Mouse (Mus musculus): ENCODE data around the gene Zfp706.

GRCm38 (mm10) chr15:37020581-37021245, 13.1 kb upstream of the Zfp706 start:
- TF ChIP-seq MAX (IDR thresholded peaks at IDR 0.05): no peak
- TF ChIP-seq CTCF (IDR thresholded peaks at IDR 0.05; ENCODE audit: control insufficient read depth, insufficient read depth, insufficient read length): no peak
- TF ChIP-seq MYOD1 (IDR thresholded peaks at IDR 0.05; ENCODE audit: control insufficient read depth, insufficient read length, low read depth): no peak
- TF ChIP-seq MYOG (IDR thresholded peaks at IDR 0.05; ENCODE audit: control insufficient read depth, extremely low read depth, insufficient read length): no peak
- no peak for TF ChIP-seq CEBPB (IDR thresholded peaks at IDR 0.05; ENCODE audit: low read depth)
- TF ChIP-seq FOSL1 (IDR thresholded peaks at IDR 0.05; ENCODE audit: insufficient read depth, low read length, poor library complexity, severe bottlenecking): no peak

Measured in C2C12 (cell line).